Mouse (Mus musculus) cortical plate, adult 2 months (tissue): ENCODE results near the gene Ints1. TPM values are rescaled to one million over a fixed set of nuclear protein-coding genes. Genes with fewer than 3 reads are reported as not detected.

Experiments
- H3K27ac ChIP-seq: fragments of 200-500 bp; 2 replicates; pipeline ENCODE4 v1.5.1; 2012; ENCODE audit warnings: low read length, control low read depth, inconsistent platforms; ENCODE audit not compliant: insufficient read depth
- H3K4me1 ChIP-seq: fragments of 200-500 bp; 2 replicates; pipeline ENCODE4 v1.6.1; 2011; ENCODE audit warnings: low read length; ENCODE audit not compliant: control insufficient read depth, insufficient read depth
- H3K4me3 ChIP-seq: fragments of 200-500 bp; 2 replicates; pipeline ENCODE4 v1.5.1; 2011; ENCODE audit warnings: mild to moderate bottlenecking, low read length, control low read depth; ENCODE audit not compliant: insufficient read depth
- CTCF ChIP-seq: fragments of 200-500 bp; IDR thresholded peaks from 2 replicates; pipeline ENCODE4 v1.5.1; 2011; ENCODE audit warnings: mild to moderate bottlenecking, control low read depth, low read length; ENCODE audit not compliant: insufficient read depth; ENCODE audit errors: extremely low read depth
- POLR2A ChIP-seq: fragments of 200-500 bp; IDR thresholded peaks from 2 replicates; pipeline ENCODE4 v1.6.1; 2011; ENCODE audit warnings: mild to moderate bottlenecking, low read length, control low read depth; ENCODE audit not compliant: insufficient read depth; ENCODE audit errors: extremely low read depth
- polyA plus RNA-seq: library from polyadenylated mRNA; depleted of rRNA; stranded (reverse); fragments of >200 nt; gene quantifications from 2 replicates; pipeline ENCODE4 v1.2.3, GENCODE M21; 2012

The Ints1 gene
- polyA plus RNA-seq, 1 experiment: 68.5 TPM

GRCm38 (mm10) chr5:139813126-139813490 is 37.6 kb upstream of the Ints1 start:
- no peaks in the 10 kb centered on the region for H3K4me1 ChIP-seq
- H3K27ac ChIP-seq: no peak overlapping the region
- no peak for TF ChIP-seq POLR2A
- no peak for TF ChIP-seq CTCF
- no peak overlapping the region for H3K4me3 ChIP-seq

GRCm38 (mm10) chr5:139812398-139813125 is 37.1 kb upstream of the Ints1 start:
- no peak for TF ChIP-seq POLR2A
- TF ChIP-seq CTCF: no peak
- no peak overlapping the region for H3K27ac ChIP-seq
- H3K4me3 ChIP-seq: no peak overlapping the region
- no peaks in the 10 kb centered on the region for H3K4me1 ChIP-seq

- Histone ChIP-seq H3K4me1 (no peaks in the 10 kb centered on the region), H3K27ac (no peak overlapping the region), H3K4me3 (no peak overlapping the region)
- TF ChIP-seq POLR2A (no peak), CTCF (no peak)
Observed at GRCm38 (mm10) chr5:139811677-139812397, 36.4 kb upstream of the Ints1 start.

DNA sequence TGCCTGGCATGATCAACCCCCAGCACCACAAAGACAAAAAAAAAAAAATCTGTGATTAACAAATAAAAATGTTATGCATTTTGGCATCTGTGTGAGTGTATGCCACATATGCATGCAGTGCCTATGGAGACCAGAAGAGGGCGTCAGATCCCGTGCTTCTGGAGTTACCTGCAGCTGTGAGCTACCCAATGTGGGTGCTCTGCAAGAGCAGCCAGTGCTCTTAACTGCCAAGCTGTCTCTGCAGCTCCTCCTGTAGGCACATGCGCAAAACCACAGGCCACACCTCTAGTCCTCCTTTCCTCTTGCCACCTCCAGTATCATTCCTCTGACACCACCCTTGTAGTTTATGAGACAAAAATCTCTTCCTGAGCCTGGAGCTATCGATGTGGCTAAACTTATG is 33.9 kb upstream of the Ints1 start:
- Histone ChIP-seq H3K4me3 (no peak overlapping the region), H3K27ac (no peak overlapping the region), H3K4me1 (no peaks in the 10 kb centered on the region)
- TF ChIP-seq CTCF (no peak), POLR2A (no peak)

DNA sequence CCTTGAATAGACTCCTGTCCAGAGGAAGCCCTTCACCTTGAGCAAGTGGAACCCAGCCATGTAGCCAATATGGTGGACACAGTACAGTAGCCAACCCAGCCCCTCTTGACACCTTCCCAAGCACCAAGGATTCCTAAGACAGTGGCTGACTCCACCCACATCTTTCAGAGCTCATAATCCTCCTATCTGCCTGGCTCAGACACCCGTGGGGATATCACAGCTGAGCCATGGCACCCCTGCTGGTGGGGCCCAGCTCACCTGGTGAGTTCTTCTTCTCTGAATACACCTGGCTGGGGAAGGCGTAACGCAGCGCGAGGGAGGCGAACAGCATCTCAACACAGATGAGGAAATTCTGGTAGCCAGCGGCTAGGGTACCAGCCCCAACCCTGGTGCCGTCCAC is 30.4 kb upstream of the Ints1 start:
- H3K27ac ChIP-seq: no peak overlapping the region
- TF ChIP-seq CTCF (no peak), POLR2A (no peak)
- no peaks in the 10 kb centered on the region for H3K4me1 ChIP-seq
- H3K4me3 ChIP-seq: no peak overlapping the region

DNA sequence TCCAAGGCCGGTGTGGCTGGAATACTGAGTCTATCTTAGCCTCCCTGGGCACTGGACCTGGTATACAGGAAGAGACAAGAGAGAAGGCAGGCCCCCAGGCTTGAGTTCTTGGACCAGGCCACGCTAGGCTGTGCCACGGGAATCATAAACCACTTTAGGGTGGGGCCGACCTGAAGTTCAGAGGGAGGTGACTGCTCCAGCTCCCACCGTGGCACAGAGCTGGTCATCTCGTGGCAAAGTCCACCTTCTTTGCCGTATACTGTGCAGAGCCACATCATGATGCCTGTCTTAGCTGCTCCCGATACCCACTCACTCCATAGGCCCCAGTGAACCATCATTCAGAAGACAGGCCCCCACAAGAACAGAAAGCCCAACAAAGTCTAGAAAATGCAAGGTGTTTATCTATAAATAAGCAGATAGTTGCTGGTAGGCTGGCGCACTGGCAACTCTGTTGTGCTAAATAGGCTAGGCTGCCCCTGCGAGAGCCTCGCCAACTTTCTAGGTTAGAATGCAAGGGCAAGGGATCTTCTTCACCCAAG is 29.2 kb upstream of the Ints1 start:
- H3K4me1 ChIP-seq: no peaks in the 10 kb centered on the region
- TF ChIP-seq CTCF (no peak), POLR2A (no peak)

GRCm38 (mm10) chr5:139804107-139804551 is 28.7 kb upstream of the Ints1 start:
- Histone ChIP-seq H3K4me3 (no peak overlapping the region), H3K27ac (no peak overlapping the region), H3K4me1 (no peaks in the 10 kb centered on the region)
- TF ChIP-seq POLR2A: no peak
- TF ChIP-seq CTCF: no peak

More for the DNA sequence above, 29.2 kb upstream of the Ints1 start:
- H3K27ac ChIP-seq: no peak overlapping the region
- H3K4me3 ChIP-seq: no peak overlapping the region

- Histone ChIP-seq H3K27ac (no peak overlapping the region), H3K4me1 (no peaks in the 10 kb centered on the region), H3K4me3 (no peak overlapping the region)
- TF ChIP-seq CTCF (no peak; the same call in 1 of the 2 replicates), POLR2A (no peak)
Observed at GRCm38 (mm10) chr5:139803601-139804102, 28.2 kb upstream of the Ints1 start.

GRCm38 (mm10) chr5:139803165-139803564 is 27.7 kb upstream of the Ints1 start:
- H3K4me3 ChIP-seq: no peak overlapping the region
- H3K4me1 ChIP-seq: peaks cover 2% of the 10 kb centered on the region; the same call in 1 of the 2 replicates
- TF ChIP-seq CTCF (no peak), POLR2A (no peak)
- H3K27ac ChIP-seq: no peak overlapping the region

DNA sequence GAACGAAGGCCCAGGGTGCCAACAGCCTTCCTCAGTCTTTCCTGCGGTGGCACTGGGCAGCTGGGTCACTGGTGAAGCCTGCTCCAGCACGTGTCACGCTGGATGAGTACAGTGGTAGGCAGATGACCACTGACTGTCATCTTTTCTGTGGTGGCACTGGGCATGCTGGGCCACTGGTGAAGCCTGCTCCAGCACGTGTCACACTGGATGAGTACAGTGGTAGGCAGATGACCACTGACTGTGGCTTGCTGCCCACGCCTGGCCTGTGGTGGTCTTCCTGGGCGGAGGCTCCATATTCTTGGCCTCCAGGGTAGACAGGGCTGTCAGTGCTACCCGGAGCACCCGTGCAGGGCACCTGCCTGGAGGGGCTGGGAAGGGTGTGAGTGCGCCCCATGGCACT is 26.4 kb upstream of the Ints1 start:
- TF ChIP-seq CTCF (no peak), POLR2A (no peak)
- Histone ChIP-seq H3K27ac (no peak overlapping the region), H3K4me3 (no peak overlapping the region), H3K4me1 (peaks cover 9% of the 10 kb centered on the region)
